Mouse (Mus musculus): ENCODE measurements around the gene Tmem108. TPM values are rescaled to one million over a fixed set of nuclear protein-coding genes. Genes with fewer than 3 reads are reported as not detected.

Tmem108 gene
- polyA plus RNA-seq, 1 experiment from 2014 or later: 1.2 TPM

DNA sequence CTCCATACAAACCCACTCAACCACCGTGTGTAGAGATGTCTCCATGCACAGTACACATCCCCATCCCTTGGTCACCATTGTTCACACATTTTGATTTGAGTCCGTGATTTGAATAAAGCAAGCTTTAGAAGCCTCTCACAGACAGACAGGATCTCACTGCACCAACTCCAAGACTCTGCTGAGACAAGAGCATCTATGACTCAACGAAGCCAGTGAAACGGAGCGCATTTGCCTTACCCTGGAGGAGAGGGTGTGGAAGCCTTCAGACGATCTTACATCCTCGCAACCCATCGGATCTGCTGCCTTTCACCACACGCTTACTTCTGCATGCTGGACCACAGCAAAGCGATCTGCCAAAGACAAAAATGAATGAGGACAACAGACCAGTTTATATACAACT, 9.0 kb downstream of the Tmem108 start:
- ATAC-seq (no peak), DNase-seq (no peak)
- no peak overlapping the region for H3K9ac ChIP-seq (replicated peaks)
- H3K36me3 ChIP-seq (replicated peaks; ENCODE audit: insufficient read depth, low read length): no peaks in the 10 kb centered on the region
- WGBS (ENCODE audit: insufficient replicate concordance): 85% methylated on average over 10 of the region's 10 CpGs
- no peak overlapping the region for H3K27ac ChIP-seq (ENCODE audit: low read depth)
- H3K4me3 ChIP-seq (ENCODE audit: low read depth, low read length): no peak overlapping the region
- H3K9me3 ChIP-seq (ENCODE audit: low read length): no peaks in the 10 kb centered on the region
- no peak overlapping the region for H3K4me2 ChIP-seq (ENCODE audit: low read depth, low read length)
- H3K27me3 ChIP-seq (ENCODE audit: insufficient read depth, low read length): no peaks in the 10 kb centered on the region
- no peaks in the 10 kb centered on the region for H3K4me1 ChIP-seq (ENCODE audit: insufficient read depth)
- TF ChIP-seq CTCF (IDR thresholded peaks at IDR 0.05; ENCODE audit: low read depth) (no peak), EP300 (IDR thresholded peaks at IDR 0.05; ENCODE audit: low read depth) (no peak)

DNA sequence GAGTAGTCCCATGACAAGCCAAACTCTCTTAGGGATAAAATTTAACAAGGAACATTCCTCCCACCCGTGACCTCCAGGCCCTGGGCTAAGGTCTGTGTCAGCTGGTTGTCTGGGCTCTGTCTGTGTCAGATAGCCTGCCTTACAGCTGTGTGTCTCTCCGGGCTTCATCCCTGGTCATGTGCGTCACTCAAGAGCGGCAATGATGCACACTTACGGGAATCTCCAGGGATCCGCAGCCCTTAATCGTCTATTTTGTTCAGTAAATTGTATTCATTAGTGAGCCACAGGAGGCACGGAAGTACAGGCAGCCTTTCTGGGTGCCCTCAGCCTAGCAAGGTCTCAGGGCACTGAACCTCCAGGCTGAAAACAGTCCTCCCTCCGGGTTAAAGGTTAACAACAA, 10.1 kb downstream of the Tmem108 start:
- DNase-seq: no peak
- no peak overlapping the region for H3K4me3 ChIP-seq (ENCODE audit: low read depth, low read length)
- no peaks in the 10 kb centered on the region for H3K9me3 ChIP-seq (ENCODE audit: low read length)
- no peak for ATAC-seq
- WGBS (ENCODE audit: insufficient replicate concordance): 73% methylated on average over 9 of the region's 9 CpGs
- H3K4me2 ChIP-seq (ENCODE audit: low read depth, low read length): no peak overlapping the region
- no peak for TF ChIP-seq EP300 (IDR thresholded peaks at IDR 0.05; ENCODE audit: low read depth)
- no peak for TF ChIP-seq CTCF (IDR thresholded peaks at IDR 0.05; ENCODE audit: low read depth)
- no peaks in the 10 kb centered on the region for H3K36me3 ChIP-seq (replicated peaks; ENCODE audit: insufficient read depth, low read length)
- no peak overlapping the region for H3K27ac ChIP-seq (ENCODE audit: low read depth)
- no peaks in the 10 kb centered on the region for H3K27me3 ChIP-seq (ENCODE audit: insufficient read depth, low read length)
- no peaks in the 10 kb centered on the region for H3K4me1 ChIP-seq (ENCODE audit: insufficient read depth)
- no peak overlapping the region for H3K9ac ChIP-seq (replicated peaks)

DNA sequence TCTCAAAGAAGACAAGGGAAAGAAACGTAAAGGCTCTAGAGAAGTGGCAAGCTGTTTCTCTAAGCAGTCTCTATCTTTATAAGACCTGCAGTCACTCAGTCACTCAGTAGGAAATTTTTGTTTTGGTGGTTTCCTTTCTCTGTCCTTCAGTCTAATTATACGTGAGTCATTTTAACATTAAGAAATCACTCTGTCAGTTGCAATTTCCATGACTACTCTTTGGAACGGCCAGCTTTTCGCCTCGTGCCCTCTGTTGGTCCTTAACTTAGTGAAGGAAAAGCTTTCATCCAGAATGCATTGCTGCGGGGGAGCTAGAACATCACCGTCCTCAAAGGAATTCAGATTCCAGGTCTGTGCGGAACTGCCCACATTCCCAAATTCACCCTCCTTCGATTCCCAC, 11.1 kb downstream of the Tmem108 start:
- 67% methylated on average over 9 of the region's 9 CpGs for WGBS (ENCODE audit: insufficient replicate concordance)
- H3K9ac ChIP-seq (replicated peaks): no peak overlapping the region
- H3K4me3 ChIP-seq (ENCODE audit: low read depth, low read length): no peak overlapping the region
- H3K36me3 ChIP-seq (replicated peaks; ENCODE audit: insufficient read depth, low read length): no peaks in the 10 kb centered on the region
- TF ChIP-seq CTCF (IDR thresholded peaks at IDR 0.05; ENCODE audit: low read depth) (no peak), EP300 (IDR thresholded peaks at IDR 0.05; ENCODE audit: low read depth) (no peak)
- DNase-seq (no peak), ATAC-seq (no peak)
- H3K4me1 ChIP-seq (ENCODE audit: insufficient read depth): no peaks in the 10 kb centered on the region
- no peak overlapping the region for H3K27ac ChIP-seq (ENCODE audit: low read depth)
- H3K4me2 ChIP-seq (ENCODE audit: low read depth, low read length): no peak overlapping the region
- no peaks in the 10 kb centered on the region for H3K9me3 ChIP-seq (ENCODE audit: low read length)
- no peaks in the 10 kb centered on the region for H3K27me3 ChIP-seq (ENCODE audit: insufficient read depth, low read length)

DNA sequence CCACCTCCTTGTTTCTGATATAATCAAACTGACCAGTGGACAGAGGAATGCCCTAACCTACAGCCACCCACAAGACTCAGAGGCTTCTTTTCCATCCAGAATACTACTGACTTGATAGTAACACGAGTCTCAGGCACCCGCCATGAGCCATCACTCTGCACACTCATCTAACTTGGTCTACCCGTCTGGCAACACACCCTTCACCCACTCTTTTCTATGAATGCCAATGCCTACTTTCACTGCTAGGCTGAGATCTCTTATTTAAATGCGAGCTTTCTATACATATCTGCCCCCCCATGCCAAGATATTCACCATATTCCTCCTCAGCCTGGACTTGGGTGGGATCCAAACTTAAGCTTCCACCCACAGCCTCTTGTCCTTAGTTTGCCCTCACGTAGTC, 15.0 kb downstream of the Tmem108 start:
- DNase-seq (no peak), ATAC-seq (no peak)
- Histone ChIP-seq H3K27ac (ENCODE audit: low read depth) (no peak overlapping the region), H3K27me3 (ENCODE audit: insufficient read depth, low read length) (no peaks in the 10 kb centered on the region), H3K36me3 (replicated peaks; ENCODE audit: insufficient read depth, low read length) (no peaks in the 10 kb centered on the region), H3K9ac (replicated peaks) (no peak overlapping the region), H3K9me3 (ENCODE audit: low read length) (no peaks in the 10 kb centered on the region), H3K4me1 (ENCODE audit: insufficient read depth) (no peaks in the 10 kb centered on the region), H3K4me3 (ENCODE audit: low read depth, low read length) (no peak overlapping the region), H3K4me2 (ENCODE audit: low read depth, low read length) (no peak overlapping the region)
- TF ChIP-seq CTCF (IDR thresholded peaks at IDR 0.05; ENCODE audit: low read depth) (no peak), EP300 (IDR thresholded peaks at IDR 0.05; ENCODE audit: low read depth) (no peak)
- WGBS (ENCODE audit: insufficient replicate concordance): 68% methylated on average over 5 of the region's 5 CpGs

- peak overlapping the region; percentile 1; the same call in 1 of the 2 replicates for H3K4me2 ChIP-seq (ENCODE audit: low read depth, low read length)
These were observed 21.5 kb downstream of the Tmem108 start for GRCm38 (mm10) chr9:103740145-103740544.

DNA sequence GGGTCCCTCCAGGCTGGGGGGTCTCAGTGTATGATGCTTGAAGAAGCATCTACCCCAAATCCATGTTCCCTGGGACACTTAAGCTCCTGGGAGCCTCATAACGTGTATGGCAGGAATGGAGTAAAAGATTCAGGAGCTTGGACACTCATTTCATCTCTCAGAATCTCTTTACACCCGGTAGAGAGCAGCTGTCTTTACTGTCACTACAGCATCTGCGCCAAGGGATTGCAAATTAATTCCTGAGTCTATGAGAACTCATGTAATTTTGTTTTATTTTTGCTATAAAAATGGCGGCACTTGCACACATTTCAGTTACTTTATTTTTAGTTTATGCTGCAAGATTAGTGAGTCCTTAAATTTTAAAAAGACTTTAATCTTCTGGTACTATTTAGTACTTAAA, 22.6 kb downstream of the Tmem108 start:
- no peak overlapping the region for H3K9ac ChIP-seq (replicated peaks)
- 75% methylated on average over 4 of the region's 4 CpGs for WGBS (ENCODE audit: insufficient replicate concordance)
- H3K9me3 ChIP-seq (ENCODE audit: low read length): no peaks in the 10 kb centered on the region

More at GRCm38 (mm10) chr9:103740145-103740544, 21.5 kb downstream of the Tmem108 start:
- DNase-seq: peak; percentile 31
- H3K9me3 ChIP-seq (ENCODE audit: low read length): no peaks in the 10 kb centered on the region
- H3K36me3 ChIP-seq (replicated peaks; ENCODE audit: insufficient read depth, low read length): no peaks in the 10 kb centered on the region
- WGBS (ENCODE audit: insufficient replicate concordance): 34% methylated on average over 12 of the region's 12 CpGs
- peak; percentile 33; the same call in 1 of the 2 replicates for TF ChIP-seq EP300 (IDR thresholded peaks at IDR 0.05; ENCODE audit: low read depth)
- no peak for TF ChIP-seq CTCF (IDR thresholded peaks at IDR 0.05; ENCODE audit: low read depth)
- H3K9ac ChIP-seq (replicated peaks): no peak overlapping the region
- H3K27ac ChIP-seq (ENCODE audit: low read depth): no peak overlapping the region
- H3K4me1 ChIP-seq (ENCODE audit: insufficient read depth): 0 out of 2 replicates have a peak, but pooled peaks cover 2% of the 10 kb centered on the region
- no peak overlapping the region for H3K4me3 ChIP-seq (ENCODE audit: low read depth, low read length)
- ATAC-seq: peak; percentile 38; the same call in 1 of the 2 replicates
- H3K27me3 ChIP-seq (ENCODE audit: insufficient read depth, low read length): no peaks in the 10 kb centered on the region

GRCm38 (mm10) chr9:103729716-103730115, 31.9 kb downstream of the Tmem108 start:
- Histone ChIP-seq H3K36me3 (replicated peaks; ENCODE audit: insufficient read depth, low read length) (no peaks in the 10 kb centered on the region), H3K4me2 (ENCODE audit: low read depth, low read length) (no peak overlapping the region), H3K9me3 (ENCODE audit: low read length) (no peaks in the 10 kb centered on the region), H3K4me1 (ENCODE audit: insufficient read depth) (no peaks in the 10 kb centered on the region), H3K27ac (ENCODE audit: low read depth) (no peak overlapping the region), H3K27me3 (ENCODE audit: insufficient read depth, low read length) (no peaks in the 10 kb centered on the region), H3K4me3 (ENCODE audit: low read depth, low read length) (no peak overlapping the region), H3K9ac (replicated peaks) (no peak overlapping the region)
- no peak for DNase-seq
- no peak for ATAC-seq
- TF ChIP-seq EP300 (IDR thresholded peaks at IDR 0.05; ENCODE audit: low read depth) (no peak), CTCF (IDR thresholded peaks at IDR 0.05; ENCODE audit: low read depth) (no peak)
- WGBS (ENCODE audit: insufficient replicate concordance): 67% methylated on average over 2 of the region's 2 CpGs

More for the DNA sequence above, 22.6 kb downstream of the Tmem108 start:
- Histone ChIP-seq H3K4me1 (ENCODE audit: insufficient read depth) (0 out of 2 replicates have a peak, but pooled peaks cover 2% of the 10 kb centered on the region), H3K36me3 (replicated peaks; ENCODE audit: insufficient read depth, low read length) (no peaks in the 10 kb centered on the region), H3K4me3 (ENCODE audit: low read depth, low read length) (no peak overlapping the region), H3K27me3 (ENCODE audit: insufficient read depth, low read length) (no peaks in the 10 kb centered on the region), H3K4me2 (ENCODE audit: low read depth, low read length) (no peak overlapping the region), H3K27ac (ENCODE audit: low read depth) (no peak overlapping the region)
- DNase-seq (no peak), ATAC-seq (no peak)
- TF ChIP-seq EP300 (IDR thresholded peaks at IDR 0.05; ENCODE audit: low read depth) (no peak), CTCF (IDR thresholded peaks at IDR 0.05; ENCODE audit: low read depth) (no peak)

Data from liver, postnatal 0 days (tissue).